Mouse (Mus musculus) lung, postnatal 0 days (tissue): ENCODE data around the gene Tmc8.

Source experiments
- CTCF ChIP-seq: IDR thresholded peaks from 2 replicates; pipeline ENCODE4 v1.5.1; 2016; ENCODE audit warnings: antibody characterized with exemption, mild to moderate bottlenecking
- EP300 ChIP-seq: IDR thresholded peaks from 2 replicates; pipeline ENCODE4 v1.6.1; 2016; ENCODE audit warnings: antibody characterized with exemption, mild to moderate bottlenecking, control low read depth

DNA sequence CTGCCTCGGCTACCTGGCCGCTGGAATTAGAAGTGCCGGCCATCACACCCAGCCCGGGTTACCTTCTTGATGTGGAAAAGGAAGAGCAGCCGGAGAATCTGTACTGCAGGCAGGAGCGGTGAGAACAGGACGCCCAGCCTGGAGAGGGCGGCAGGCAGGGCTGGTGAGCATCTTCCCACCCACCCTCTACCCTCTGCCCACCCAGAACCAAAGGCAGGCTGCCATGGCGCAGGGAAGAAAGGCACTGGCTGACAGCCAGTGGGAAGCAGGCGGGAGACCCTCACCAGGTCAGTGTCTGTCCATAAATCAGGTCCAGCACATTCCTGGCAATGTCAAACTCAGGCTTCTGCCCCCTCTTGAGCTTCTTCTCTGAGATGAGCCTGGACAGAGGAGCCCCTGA, 11.5 kb upstream of the Tmc8 start:
- TF ChIP-seq CTCF (no peak), EP300 (no peak)
